Mouse (Mus musculus) liver, embryonic 14.5 days (tissue): ENCODE data around the gene Fcho1. TPM values are rescaled to one million over a fixed set of nuclear protein-coding genes. Genes with fewer than 3 reads are reported as not detected.

Experiments
- ATAC-seq: fragments of 200-750 bp; cut with Nextera tagmentation; 2 replicates; pipeline ENCODE4 v1.8.0; 2017; ENCODE audit warnings: moderate number of reproducible peaks, mild to moderate bottlenecking, moderate library complexity; ENCODE audit not compliant: insufficient read depth
- DNase-seq, 3 experiments: peaks; one replicate each; pipeline ENCODE4 v3.0.0-alpha.2; 2012 to 2013; ENCODE audit warnings: low read depth in 3 of 3, low spot score in 3 of 3
- H3K27ac ChIP-seq: fragments of 300-500 bp; sonication (generic); 2 replicates; pipeline ENCODE4 v1.5.1; 2014; ENCODE audit warnings: moderate library complexity, mild to moderate bottlenecking, control low read depth, inconsistent platforms
- H3K27me3 ChIP-seq: fragments of 300-500 bp; sonication (generic); 2 replicates; pipeline ENCODE4 v1.6.1; 2014; ENCODE audit warnings: mild to moderate bottlenecking, low read length, moderate library complexity; ENCODE audit not compliant: control insufficient read depth, insufficient read depth
- H3K36me3 ChIP-seq: fragments of 300-500 bp; sonication (generic); replicated peaks from 2 replicates; pipeline ENCODE4 v1.6.1; 2014; ENCODE audit warnings: low read depth; ENCODE audit not compliant: control insufficient read depth, insufficient read depth
- H3K4me1 ChIP-seq, 2 experiments: fragments of 200-500 bp in 1 of 2; fragments of 300-500 bp in 1 of 2; sonication (generic) in 1 of 2; replicated peaks; 2 replicates each; pipeline ENCODE4 v1.6.1; 2012 to 2014; ENCODE audit warnings: antibody characterized with exemption in 1 of 2, inconsistent platforms in 1 of 2, low read length in 1 of 2; ENCODE audit not compliant: control insufficient read depth in 2 of 2, insufficient read depth in 2 of 2
- H3K4me2 ChIP-seq: fragments of 300-500 bp; sonication (generic); 2 replicates; pipeline ENCODE4 v1.6.1; 2014; ENCODE audit warnings: low read depth, mild to moderate bottlenecking, control low read depth, moderate library complexity
- H3K4me3 ChIP-seq, 2 experiments: fragments of 200-500 bp in 1 of 2; fragments of 300-500 bp in 1 of 2; sonication (generic) in 1 of 2; 2 replicates each; pipeline ENCODE4 v1.5.1; 2012 to 2014; ENCODE audit warnings: low read depth in 2 of 2, low read length in 2 of 2, mild to moderate bottlenecking in 2 of 2, control low read depth in 1 of 2, inconsistent platforms in 1 of 2, moderate library complexity in 1 of 2; ENCODE audit not compliant: insufficient read depth in 1 of 2
- H3K9ac ChIP-seq: fragments of 300-500 bp; sonication (generic); replicated peaks from 2 replicates; pipeline ENCODE4 v1.6.1; 2014; ENCODE audit warnings: mild to moderate bottlenecking, control low read depth, moderate library complexity
- H3K9me3 ChIP-seq: fragments of 300-500 bp; sonication (generic); 2 replicates; pipeline ENCODE4 v1.6.1; 2016; ENCODE audit warnings: low read length, mixed read lengths; ENCODE audit not compliant: control insufficient read depth
- CTCF ChIP-seq: IDR thresholded peaks from 2 replicates; pipeline ENCODE4 v1.5.1; 2016; ENCODE audit warnings: antibody characterized with exemption, low read depth, control low read depth
- EP300 ChIP-seq: IDR thresholded peaks from 2 replicates; pipeline ENCODE4 v1.6.1; 2016; ENCODE audit warnings: antibody characterized with exemption, low read depth
- WGBS: fragments of 180-500 bp; shearing (Covaris S2); extraction: QIAGEN DNeasy Blood & Tissue Kit; methylation state at CpG from one replicate; pipeline ENCODE4 v1.1.7; 2014; ENCODE audit not compliant: insufficient replicate concordance; 5-methylcytosine and 5-hydroxymethylcytosine counted together
- polyA plus RNA-seq, 2 experiments: library from polyadenylated mRNA; depleted of rRNA in 1 of 2; stranded (reverse) in 1 of 2; unstranded in 1 of 2; fragments of >200 nt; fragmentation: Nextera tagmentation in 1 of 2; extraction: Ambion mirVana in 1 of 2; gene quantifications; 2 replicates each; pipeline versions ENCODE4 v1.2.1 to v1.2.3; 2012 to 2014

Gene Fcho1
- polyA plus RNA-seq, 2 experiments, result 14.7 to 24.6 TPM

GRCm38 (mm10) chr8:71676020-71676741 is 49.3 kb downstream of the Fcho1 start, which contains the start of gene Jak3:
Gene Jak3 (plus strand): TSS chr8:71676296.
- Histone ChIP-seq H3K27me3 (peaks cover 3% of the 10 kb centered on the region), H3K4me2 (peak within 1 kb of the TSS; percentile 87), H3K9ac (peak within 1 kb of the TSS; percentile 86), H3K4me3 (peak within 1 kb of the TSS; percentile 73 to 82), H3K27ac (peak within 1 kb of the TSS; percentile 43), H3K36me3 (no peaks in the 10 kb centered on the region), H3K4me1 (peaks cover 10 to 21% of the 10 kb centered on the region in 2 experiments), H3K9me3 (no peaks in the 10 kb centered on the region)
- DNase-seq (peak; percentile 48 to 51 (median 49)), ATAC-seq (peak; percentile 73)
- 2% methylated on average over 40 of the region's 40 CpGs for WGBS
- TF ChIP-seq EP300 (no peak), CTCF (no peak)

- Histone ChIP-seq H3K27me3 (peaks cover 9% of the 10 kb centered on the region), H3K4me1 (peaks cover 13 to 21% of the 10 kb centered on the region in 2 experiments), H3K4me3 (peak overlapping the region; percentile 73 to 82; a peak in 3 of 4 replicates), H3K4me2 (peak overlapping the region; percentile 87), H3K27ac (no peak overlapping the region), H3K9me3 (no peaks in the 10 kb centered on the region), H3K9ac (peak overlapping the region; percentile 86; the same call in 1 of the 2 replicates), H3K36me3 (no peaks in the 10 kb centered on the region)
- TF ChIP-seq CTCF (no peak), EP300 (no peak)
- 45% methylated on average over 9 of the region's 9 CpGs for WGBS
- DNase-seq (no peak), ATAC-seq (no peak)
These were observed 50.0 kb downstream of the Fcho1 start for GRCm38 (mm10) chr8:71675456-71676019.

DNA sequence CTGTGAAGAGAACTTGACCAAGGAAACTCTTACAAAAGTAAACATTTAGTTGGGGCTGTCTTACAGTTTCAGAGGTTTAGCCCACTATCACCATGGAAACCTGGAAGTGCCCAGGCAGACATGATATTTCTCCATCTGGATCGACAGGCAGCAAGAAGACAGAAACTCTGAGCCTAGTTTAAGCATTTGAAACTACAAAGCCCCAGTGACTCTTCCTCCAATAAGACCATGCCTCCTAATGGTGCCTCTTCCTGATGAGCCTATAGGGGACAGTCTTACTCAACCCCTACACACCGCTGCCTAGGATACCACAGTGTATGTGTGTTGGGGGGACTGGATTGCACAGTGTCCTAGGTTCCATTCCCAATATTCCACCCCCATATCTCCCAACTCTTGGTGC is 51.4 kb downstream of the Fcho1 start:
- TF ChIP-seq EP300 (no peak), CTCF (no peak)
- 66% methylated on average over 2 of the region's 2 CpGs for WGBS
- ATAC-seq, result no peak

GRCm38 (mm10) chr8:71672168-71672735 is 53.3 kb downstream of the Fcho1 start:
- H3K9me3 ChIP-seq, result no peaks in the 10 kb centered on the region
- H3K27ac ChIP-seq, result no peak overlapping the region
- H3K4me2 ChIP-seq, result peak overlapping the region; percentile 66
- no peak overlapping the region for H3K9ac ChIP-seq
- no peak for DNase-seq
- H3K4me1 ChIP-seq, result peaks cover 8 to 20% of the 10 kb centered on the region in 2 experiments
- H3K27me3 ChIP-seq, result peaks cover 32% of the 10 kb centered on the region
- TF ChIP-seq EP300 (no peak), CTCF (no peak)
- ATAC-seq, result no peak
- WGBS, result 56% methylated on average over 6 of the region's 6 CpGs
- no peaks in the 10 kb centered on the region for H3K36me3 ChIP-seq
- no peak overlapping the region; a peak in 1 of 4 replicates for H3K4me3 ChIP-seq

More for the DNA sequence above, 51.4 kb downstream of the Fcho1 start:
- Histone ChIP-seq H3K9me3 (no peaks in the 10 kb centered on the region), H3K27me3 (peaks cover 23% of the 10 kb centered on the region), H3K4me3 (no peak overlapping the region), H3K27ac (no peak overlapping the region), H3K36me3 (no peaks in the 10 kb centered on the region), H3K9ac (no peak overlapping the region), H3K4me2 (no peak overlapping the region), H3K4me1 (peaks cover 13 to 21% of the 10 kb centered on the region in 2 experiments)
- no peak for DNase-seq

DNA sequence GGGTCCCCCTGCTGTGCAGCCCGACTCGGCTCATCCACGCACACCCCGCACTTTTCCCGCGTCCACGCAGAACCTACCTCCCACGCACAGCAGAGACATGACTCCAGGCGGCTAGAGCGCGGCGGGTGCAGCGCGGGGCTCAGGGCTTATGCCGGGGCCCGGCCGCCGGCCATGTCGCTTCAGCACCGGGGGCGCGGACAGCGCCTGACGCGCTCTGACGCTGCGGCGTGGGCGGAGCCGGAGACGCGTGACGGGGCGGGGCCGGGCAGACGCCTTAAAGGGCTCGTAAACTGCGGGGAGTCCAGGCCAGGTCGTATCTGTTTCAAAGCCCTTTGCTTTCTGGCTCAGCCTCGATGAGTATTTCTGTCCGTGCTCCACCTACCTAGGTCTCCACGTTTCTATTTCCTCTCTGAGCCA is 54.0 kb downstream of the Fcho1 start, which contains the start of gene Unc13a:
Gene Unc13a (minus strand): TSS at position 209 of the 417 bp plus-strand sequence.
- Histone ChIP-seq H3K4me2 (peak within 1 kb of the TSS; percentile 66), H3K27ac (no peak within 1 kb of the TSS), H3K9ac (no peak within 1 kb of the TSS), H3K27me3 (peaks cover 32% of the 10 kb centered on the region), H3K4me1 (peaks cover 4 to 14% of the 10 kb centered on the region in 2 experiments), H3K9me3 (no peaks in the 10 kb centered on the region), H3K36me3 (no peaks in the 10 kb centered on the region), H3K4me3 (peak within 1 kb of the TSS; percentile 43 to 51)
- peak; percentile 64 to 65 (median 64) for DNase-seq
- peak; percentile 61 for ATAC-seq
- under 1% methylated on average over 42 of the region's 42 CpGs for WGBS
- TF ChIP-seq CTCF (no peak), EP300 (no peak)
